Mouse (Mus musculus) layer of hippocampus, postnatal 14 days (tissue): ENCODE measurements at regions not wholly inside any gene's neighbourhood (a gene's known extent, or its start where the extent isn't known, plus 50 kb on each side); places are given as distances from the start of the nearest gene placed in this dataset.

Source experiments
- DNase-seq, 2 experiments: peaks; one replicate each; pipeline ENCODE4 v3.0.0; 2021 to 2022; ENCODE audit warnings: low spot score in 2 of 2, mixed read lengths in 1 of 2

- DNase-seq, result no peak
Measured at GRCm38 (mm10) chr10:38147421-38147820, 674.2 kb downstream of the Rfpl4b start.

- DNase-seq, result no peak
Measured at GRCm38 (mm10) chr10:38139196-38139595, 682.4 kb downstream of the Rfpl4b start.

GRCm38 (mm10) chr10:38121911-38122573, 699.5 kb downstream of the Rfpl4b start:
- no peak for DNase-seq

GRCm38 (mm10) chr10:38118601-38119000, 703.0 kb downstream of the Rfpl4b start:
- no peak for DNase-seq

GRCm38 (mm10) chr10:38116516-38116915, 705.1 kb downstream of the Rfpl4b start:
- no peak for DNase-seq

- DNase-seq, result no peak
Measured at GRCm38 (mm10) chr10:38114194-38114593, 707.4 kb downstream of the Rfpl4b start.

- DNase-seq, result no peak
Measured at GRCm38 (mm10) chr10:38108591-38108990, 713.0 kb downstream of the Rfpl4b start.

GRCm38 (mm10) chr10:38103570-38103969, 718.0 kb downstream of the Rfpl4b start:
- peak in 1 of 2 experiments; percentile 3 for DNase-seq

- DNase-seq, result no peak
Measured at GRCm38 (mm10) chr10:38078521-38078920, 743.1 kb downstream of the Rfpl4b start.

- peak in 1 of 2 experiments; percentile 3 for DNase-seq
Measured at GRCm38 (mm10) chr10:38072394-38072793, 749.2 kb downstream of the Rfpl4b start.

GRCm38 (mm10) chr10:38059050-38059449, 762.5 kb downstream of the Rfpl4b start:
- no peak for DNase-seq

GRCm38 (mm10) chr10:38010452-38010851, 811.1 kb downstream of the Rfpl4b start:
- no peak for DNase-seq

- peak in 1 of 2 experiments; percentile 10 for DNase-seq
Measured at GRCm38 (mm10) chr10:37995691-37996445, 825.7 kb downstream of the Rfpl4b start.

GRCm38 (mm10) chr10:37988297-37989263, 833.0 kb downstream of the Rfpl4b start:
- DNase-seq, result peak in 1 of 2 experiments; percentile 24

GRCm38 (mm10) chr10:37978899-37979539, 840.3 kb upstream of the Marcks start:
- no peak for DNase-seq

GRCm38 (mm10) chr10:37960051-37960450, 821.3 kb upstream of the Marcks start:
- DNase-seq, result no peak

GRCm38 (mm10) chr10:37914780-37915179, 776.1 kb upstream of the Marcks start:
- DNase-seq, result no peak

- DNase-seq, result no peak
Measured at GRCm38 (mm10) chr10:37911669-37912068, 772.9 kb upstream of the Marcks start.

- no peak for DNase-seq
Measured at GRCm38 (mm10) chr10:37908276-37908675, 769.6 kb upstream of the Marcks start.

- peak in 1 of 2 experiments; percentile 10 for DNase-seq
Measured at GRCm38 (mm10) chr10:37907731-37908130, 769.0 kb upstream of the Marcks start.

GRCm38 (mm10) chr10:37887961-37888360, 749.2 kb upstream of the Marcks start:
- DNase-seq, result no peak
